27 mouse cellular contexts compared by ENCODE assay signal in the genomic region with DNA sequence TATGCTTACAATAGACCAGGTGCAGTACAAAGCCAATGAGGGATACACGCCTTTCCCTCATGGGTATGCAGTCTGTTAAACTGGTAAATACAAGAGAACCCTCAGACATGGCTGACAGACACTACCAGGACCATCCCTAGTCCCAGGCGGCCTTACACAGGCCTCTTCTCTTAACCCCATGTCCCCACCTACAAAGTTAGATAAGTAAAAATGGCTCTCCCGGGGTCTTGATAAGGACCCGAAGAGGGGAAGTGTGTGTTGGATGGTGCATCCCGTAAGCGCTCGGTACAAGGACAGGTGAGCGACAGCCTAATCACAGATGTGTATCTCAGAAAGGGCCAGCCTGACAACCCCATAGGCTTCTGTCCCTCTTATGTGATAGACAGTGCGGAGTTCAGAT. TPM values are rescaled to one million over a fixed set of nuclear protein-coding genes. Genes with fewer than 3 reads are reported as not detected.
DNase-seq lines count a peak whose midpoint lies in the region; ATAC-seq and TF ChIP-seq lines count a peak whose summit lies in the region.
"Had no signal": no experiment of that assay in that cellular context is flagged by ENCODE, and none has a peak within 500 bp of the region (broad histone marks: within the 10 kb centered on the region; RNA-seq: fewer than 3 reads in every experiment).

No protein-coding gene starts in this region.

- TF ChIP-seq POLR2A in small intestine, adult 2 months (IDR thresholded peaks at IDR 0.05; ENCODE audit: low read depth, low read length): no peak

- H3K36me3 ChIP-seq in liver, embryonic 12.5 days: no peaks in the 10 kb centered on the region
- no peaks in the 10 kb centered on the region for H3K36me3 ChIP-seq in liver, embryonic 14.5 days (replicated peaks; ENCODE audit: control insufficient read depth, insufficient read depth, low read depth)
- no peaks in the 10 kb centered on the region; the same call in 1 of the 2 replicates for H3K36me3 ChIP-seq in small intestine, adult 2 months (ENCODE audit: control insufficient read depth, insufficient read depth, low read length)
- H3K36me3 ChIP-seq in hindbrain, postnatal 0 days (ENCODE audit: insufficient read depth, low read length): no peaks in the 10 kb centered on the region
- H3K36me3 ChIP-seq: embryonic facial prominence, embryonic 12.5 days; embryonic facial prominence, embryonic 15.5 days; heart, embryonic 12.5 days; heart, embryonic 15.5 days; hindbrain, embryonic 10.5 days; hindbrain, embryonic 13.5 days had no signal

- H3K9me3 ChIP-seq in liver, embryonic 12.5 days (replicated peaks): no peaks in the 10 kb centered on the region
- no peaks in the 10 kb centered on the region for H3K9me3 ChIP-seq in liver, embryonic 14.5 days (ENCODE audit: control insufficient read depth, low read length)
- H3K9me3 ChIP-seq in hindbrain, postnatal 0 days (ENCODE audit: low read length): no peaks in the 10 kb centered on the region
- H3K9me3 ChIP-seq: embryonic facial prominence, embryonic 12.5 days; embryonic facial prominence, embryonic 15.5 days; G1E; heart, embryonic 12.5 days; heart, embryonic 15.5 days; hindbrain, embryonic 10.5 days; hindbrain, embryonic 13.5 days had no signal

- H3K4me3 ChIP-seq in gastrocnemius, adult 2 months: no peak overlapping the region
- H3K4me3 ChIP-seq in liver, embryonic 12.5 days: no peak overlapping the region
- no peak overlapping the region for H3K4me3 ChIP-seq in liver, embryonic 14.5 days (ENCODE audit: insufficient read depth in 1 of 2, low read depth in 2 of 2, low read length in 2 of 2)
- H3K4me3 ChIP-seq in small intestine, adult 2 months (ENCODE audit: low read depth, low read length): no peak overlapping the region
- H3K4me3 ChIP-seq in hindbrain, postnatal 0 days (ENCODE audit: low read length): no peak overlapping the region
- H3K4me3 ChIP-seq: embryonic facial prominence, embryonic 12.5 days; embryonic facial prominence, embryonic 15.5 days; heart, embryonic 12.5 days; heart, embryonic 15.5 days; hindbrain, embryonic 10.5 days; hindbrain, embryonic 13.5 days had no signal

- peak overlapping the region; percentile 72; the same call in 1 of the 2 replicates for H3K27ac ChIP-seq in gastrocnemius, adult 2 months
- peak overlapping the region; percentile 73 for H3K27ac ChIP-seq in liver, embryonic 12.5 days
- H3K27ac ChIP-seq in liver, embryonic 14.5 days: no peak overlapping the region
- H3K27ac ChIP-seq in small intestine, adult 2 months (ENCODE audit: insufficient read depth, low read depth, low read length): peak overlapping the region; percentile 81
- H3K27ac ChIP-seq in hindbrain, postnatal 0 days: no peak overlapping the region
- H3K27ac ChIP-seq: embryonic facial prominence, embryonic 12.5 days; embryonic facial prominence, embryonic 15.5 days; heart, embryonic 15.5 days; hindbrain, embryonic 10.5 days; hindbrain, embryonic 13.5 days had no signal

- WGBS in liver, embryonic 12.5 days (ENCODE audit: insufficient replicate concordance): 45% methylated on average over 9 of the region's 9 CpGs
- WGBS in liver, embryonic 14.5 days (ENCODE audit: insufficient replicate concordance): 30% methylated on average over 9 of the region's 9 CpGs
- WGBS in small intestine, adult 2 months: 72% methylated on average over 9 of the region's 9 CpGs
- 95% methylated on average over 9 of the region's 9 CpGs for WGBS in hindbrain, postnatal 0 days

- ATAC-seq in liver, embryonic 12.5 days: peak; percentile 33; the same call in 1 of the 2 replicates
- peak; percentile 29; the same call in 1 of the 2 replicates for ATAC-seq in liver, embryonic 14.5 days (ENCODE audit: insufficient read depth)
- ATAC-seq in hindbrain, postnatal 0 days: no peak
- ATAC-seq: forebrain, embryonic 14.5 days; forebrain, postnatal 0 days; hindbrain, embryonic 16.5 days had no signal

- H3K4me2 ChIP-seq in liver, embryonic 12.5 days: peak overlapping the region; percentile 52
- peak overlapping the region; percentile 15; the same call in 1 of the 2 replicates for H3K4me2 ChIP-seq in liver, embryonic 14.5 days (ENCODE audit: low read depth)
- no peak overlapping the region for H3K4me2 ChIP-seq in hindbrain, postnatal 0 days (ENCODE audit: low read depth, low read length)
- H3K4me2 ChIP-seq: embryonic facial prominence, embryonic 12.5 days; embryonic facial prominence, embryonic 15.5 days; heart, embryonic 12.5 days; heart, embryonic 15.5 days; hindbrain, embryonic 13.5 days had no signal

- intact Hi-C loops in gastrocnemius, adult 2 months (cut with DNase I): loop anchor here (5.0 kb wide), 2 partner anchors 35 to 40 kb away; partner anchors contain the start of gene Galnt10
- intact Hi-C loops in left cerebral cortex, postnatal 4 days (cut with DNase I): no loop called here

- H3K4me1 ChIP-seq in liver, embryonic 12.5 days: peaks cover 96% of the 10 kb centered on the region
- peaks cover 54 to 57% of the 10 kb centered on the region in 2 experiments for H3K4me1 ChIP-seq in liver, embryonic 14.5 days (replicated peaks; ENCODE audit: control insufficient read depth in 2 of 2, insufficient read depth in 2 of 2, low read length in 1 of 2)
- H3K4me1 ChIP-seq in small intestine, adult 2 months (ENCODE audit: control insufficient read depth, insufficient read depth, insufficient read length, low read length): peaks cover 69% of the 10 kb centered on the region
- peaks cover 6% of the 10 kb centered on the region for H3K4me1 ChIP-seq in hindbrain, postnatal 0 days (ENCODE audit: insufficient read depth, low read length)

- no peaks in the 10 kb centered on the region for H3K27me3 ChIP-seq in liver, embryonic 12.5 days (replicated peaks)
- H3K27me3 ChIP-seq in liver, embryonic 14.5 days (ENCODE audit: control insufficient read depth, insufficient read depth, low read length): no peaks in the 10 kb centered on the region
- H3K27me3 ChIP-seq in small intestine, adult 2 months (ENCODE audit: control insufficient read depth, insufficient read depth, low read length): no peaks in the 10 kb centered on the region
- H3K27me3 ChIP-seq in hindbrain, postnatal 0 days (ENCODE audit: insufficient read depth, low read length): no peaks in the 10 kb centered on the region
- H3K27me3 ChIP-seq: embryonic facial prominence, embryonic 12.5 days; embryonic facial prominence, embryonic 15.5 days; heart, embryonic 12.5 days; heart, embryonic 15.5 days had no signal

- TF ChIP-seq EP300 in liver, embryonic 14.5 days (IDR thresholded peaks at IDR 0.05; ENCODE audit: low read depth): no peak

- peak overlapping the region; percentile 40 for H3K9ac ChIP-seq in liver, embryonic 12.5 days
- H3K9ac ChIP-seq in liver, embryonic 14.5 days (replicated peaks): no peak overlapping the region; the same call in 1 of the 2 replicates
- H3K9ac ChIP-seq in hindbrain, postnatal 0 days (replicated peaks; ENCODE audit: low read length): no peak overlapping the region
- H3K9ac ChIP-seq: embryonic facial prominence, embryonic 12.5 days; embryonic facial prominence, embryonic 15.5 days; forebrain, postnatal 0 days; heart, embryonic 12.5 days; hindbrain, embryonic 13.5 days had no signal

- no peak for TF ChIP-seq CTCF in gastrocnemius, adult 2 months (IDR thresholded peaks at IDR 0.05)
- no peak for TF ChIP-seq CTCF in liver, embryonic 14.5 days (IDR thresholded peaks at IDR 0.05; ENCODE audit: low read depth)
- TF ChIP-seq CTCF in small intestine, adult 2 months (IDR thresholded peaks at IDR 0.05; ENCODE audit: extremely low read depth, insufficient read length, insufficient replicate concordance, low read depth, low read length): no peak
- no peak for TF ChIP-seq CTCF in hindbrain, postnatal 0 days (IDR thresholded peaks at IDR 0.05; ENCODE audit: low read depth)

- no peak for DNase-seq in gastrocnemius, adult 2 months
- DNase-seq in gastrocnemius, postnatal 10 days: no peak
- DNase-seq in liver: no peak
- DNase-seq in liver, embryonic 14.5 days (ENCODE audit: low read depth in 3 of 3, low spot score in 3 of 3): no peak
- DNase-seq in left cerebral cortex, postnatal 4 days: no peak
- no peak for DNase-seq in hindbrain, postnatal 0 days (ENCODE audit: low spot score)
- DNase-seq: adrenal gland, adult 2 months; adrenal gland, postnatal 14 days; cerebellum, adult 11 months; cerebellum, adult 2 months; cerebellum, adult 9-11 months; cerebellum, postnatal 25 days; forebrain, postnatal 0 days; gastrocnemius, postnatal 36 days; heart, postnatal 10 days; heart, postnatal 36 days had no signal

RNA-seq across cellular contexts. Expression of gene Galnt10, which starts 42.0 kb away (rescaled TPM):
- total RNA-seq in gastrocnemius, adult 2 months (2021): 1 to 10 TPM; 5.1 to 6.4 TPM
- total RNA-seq in gastrocnemius, postnatal 10 days (2021): 10 to 100 TPM; 13.0 to 15.7 TPM
- 34.2 and 36.3 TPM in 2 replicates for polyA plus RNA-seq in liver, embryonic 12.5 days (2016; fragmentation: Nextera tagmentation; extraction: Ambion mirVana)
- 11.8 and 13.1 TPM in 2 replicates for polyA plus RNA-seq in liver, embryonic 14.5 days (2012; rRNA removed)
- 13.9 and 17.9 TPM in 2 replicates for polyA plus RNA-seq in liver, embryonic 14.5 days (2014; fragmentation: Nextera tagmentation; extraction: Ambion mirVana)
- polyA plus RNA-seq in small intestine, adult 2 months (2012; rRNA removed): 21.6 and 37.0 TPM in 2 replicates
- total RNA-seq in left cerebral cortex, postnatal 4 days (2021): 10 to 100 TPM; 11.7 to 12.4 TPM
- total RNA-seq in hindbrain, postnatal 0 days (2014; rRNA removed): 20.3 and 23.2 TPM in 2 replicates
- 10.5 and 10.9 TPM in 2 replicates for polyA plus RNA-seq in hindbrain, postnatal 0 days (2015; fragmentation: Nextera tagmentation; extraction: Ambion mirVana)

Comparison
In these comparisons a context has a peak if more than half of its experiments do, and no peak if none do; other contexts are left out.
1. H3K27ac ChIP-seq: peak in gastrocnemius, adult 2 months (single experiment), liver, embryonic 12.5 days (single experiment) and small intestine, adult 2 months (single experiment); none in liver, embryonic 14.5 days (single experiment) and hindbrain, postnatal 0 days (single experiment).